Mouse (Mus musculus) small intestine, adult 2 months (tissue): ENCODE results near the gene Mettl7a1. TPM values are rescaled to one million over a fixed set of nuclear protein-coding genes. Genes with fewer than 3 reads are reported as not detected.
"Not testable (repeated sequence)": the region's sequence is repeated elsewhere in the genome, so short reads cannot be mapped to it uniquely, and the experiment has no call there.

Experiments used
- H3K27ac ChIP-seq: fragments of 200-500 bp; 2 replicates; pipeline ENCODE4 v1.5.1; 2012; ENCODE audit warnings: low read depth, low read length, control low read depth, inconsistent platforms; ENCODE audit not compliant: insufficient read depth
- H3K27me3 ChIP-seq: fragments of 200-500 bp; 2 replicates; pipeline ENCODE4 v1.6.1; 2012; ENCODE audit warnings: mild to moderate bottlenecking, moderate library complexity, low read length, inconsistent platforms; ENCODE audit not compliant: control insufficient read depth, insufficient read depth
- H3K36me3 ChIP-seq: fragments of 200-500 bp; 2 replicates; pipeline ENCODE4 v1.6.1; 2012; ENCODE audit warnings: mild to moderate bottlenecking, low read length, control low read depth, inconsistent platforms; ENCODE audit not compliant: control insufficient read depth, insufficient read depth
- H3K4me1 ChIP-seq: fragments of 200-500 bp; 2 replicates; pipeline ENCODE4 v1.6.1; 2012; ENCODE audit warnings: low read length, inconsistent platforms, mixed read lengths; ENCODE audit not compliant: control insufficient read depth, insufficient read depth, insufficient read length
- H3K4me3 ChIP-seq: fragments of 200-500 bp; 2 replicates; pipeline ENCODE4 v1.5.1; 2012; ENCODE audit warnings: low read depth, mild to moderate bottlenecking, control low read depth, inconsistent platforms, low read length, moderate library complexity
- CTCF ChIP-seq: fragments of 200-500 bp; IDR thresholded peaks from 2 replicates; pipeline ENCODE4 v1.5.1; 2012; ENCODE audit warnings: low read depth, mild to moderate bottlenecking, control low read depth, inconsistent platforms, low read length, moderate library complexity, mixed read lengths; ENCODE audit not compliant: insufficient replicate concordance, insufficient read length; ENCODE audit errors: extremely low read depth
- POLR2A ChIP-seq: fragments of 200-500 bp; IDR thresholded peaks from 2 replicates; pipeline ENCODE4 v1.6.1; 2012; ENCODE audit warnings: low read depth, mild to moderate bottlenecking, control low read depth, inconsistent platforms, low read length, moderate library complexity
- WGBS: fragments of 180-500 bp; shearing (Covaris S2); methylation state at CpG from one replicate; pipeline ENCODE4 v1.1.7; 2018; 5-methylcytosine and 5-hydroxymethylcytosine counted together
- polyA plus RNA-seq: library from polyadenylated mRNA; depleted of rRNA; stranded (reverse); fragments of >200 nt; gene quantifications from 2 replicates; pipeline ENCODE4 v1.2.3, GENCODE M21; 2012

Gene Mettl7a1
- polyA plus RNA-seq, 1 experiment, result 16.4 TPM

DNA sequence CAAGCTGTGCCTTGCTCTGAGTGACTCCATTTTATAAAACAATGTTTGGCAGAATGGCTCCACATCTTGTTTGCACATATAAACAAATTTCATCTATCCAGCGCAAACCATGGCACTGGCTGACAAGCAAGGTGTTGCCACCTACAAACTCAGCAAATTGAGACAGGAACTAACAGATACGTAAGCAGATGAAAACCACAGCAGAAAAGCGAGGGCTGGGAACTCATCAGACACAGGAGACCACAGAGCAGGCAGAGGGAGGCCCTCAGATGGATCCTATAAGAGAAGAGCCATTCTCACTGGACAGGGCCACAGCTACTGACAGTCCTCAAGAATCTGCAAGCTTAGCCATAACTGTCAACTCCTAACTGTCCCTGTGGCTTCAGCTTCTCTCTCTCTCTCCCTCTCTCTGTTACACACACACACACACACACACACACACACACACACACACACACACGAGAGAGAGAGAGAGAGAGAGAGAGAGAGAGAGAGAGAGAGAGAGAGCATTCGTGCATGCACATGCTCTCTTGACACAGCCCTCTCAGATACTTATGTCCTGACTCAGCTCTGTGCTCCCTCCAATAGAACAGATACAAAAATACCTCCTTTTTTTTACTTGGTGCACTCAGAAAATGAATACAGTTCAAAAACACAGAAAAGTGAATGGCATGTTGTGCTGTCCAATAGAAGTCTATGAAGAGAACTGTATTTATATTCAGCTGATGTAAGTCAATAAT lies 38.2 kb upstream of the Mettl7a1 start:
- H3K27ac ChIP-seq, result no peak overlapping the region
- 74% methylated on average over 4 of the region's 5 CpGs for WGBS
- H3K27me3 ChIP-seq, result no peaks in the 10 kb centered on the region

DNA sequence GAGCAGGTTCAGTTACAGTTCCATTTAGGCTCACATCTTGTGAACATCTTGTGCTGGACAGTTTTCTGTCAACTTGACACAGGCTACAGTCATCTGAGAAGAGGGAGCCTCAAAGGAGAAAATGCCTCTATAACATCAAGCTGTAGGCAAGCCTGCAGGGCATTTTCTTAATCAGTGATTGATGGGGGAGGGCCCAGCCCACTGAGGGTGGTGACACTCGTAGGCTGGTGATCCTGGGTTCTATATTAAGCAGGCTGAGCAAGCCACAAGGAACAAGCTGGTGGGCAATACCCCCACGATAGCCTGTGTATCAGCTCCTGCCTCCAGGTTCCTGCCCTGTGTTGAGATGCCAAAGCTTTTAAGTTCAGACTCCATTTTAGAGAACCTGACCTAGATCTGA lies 35.0 kb upstream of the Mettl7a1 start:
- WGBS, result 92% methylated on average over 2 of the region's 2 CpGs
- TF ChIP-seq CTCF, result no peak
- TF ChIP-seq POLR2A, result no peak

More for the DNA sequence above, 38.2 kb upstream of the Mettl7a1 start:
- Histone ChIP-seq H3K36me3 (peaks cover 7% of the 10 kb centered on the region), H3K4me3 (no peak overlapping the region), H3K4me1 (no peaks in the 10 kb centered on the region)
- TF ChIP-seq CTCF (no peak), POLR2A (no peak)

DNA sequence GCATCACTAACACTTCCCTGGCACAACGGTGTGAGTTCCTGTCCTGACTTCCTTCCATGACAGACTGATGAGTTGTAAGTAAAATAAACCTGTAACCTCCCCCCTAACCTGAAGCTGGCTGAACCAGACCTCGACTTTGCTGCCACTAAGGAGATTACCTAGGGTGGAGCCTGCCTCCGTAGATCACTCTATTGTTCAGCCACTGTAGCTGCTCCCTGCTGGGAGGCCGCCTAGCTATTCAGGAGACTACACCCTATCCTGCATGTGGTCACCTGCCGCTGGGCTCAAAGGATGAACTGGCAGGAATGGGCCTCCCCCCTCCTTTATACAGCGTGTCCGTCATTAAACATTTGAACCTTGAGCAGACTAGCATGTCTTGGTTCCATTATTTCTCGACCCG lies 34.2 kb upstream of the Mettl7a1 start:
- H3K27ac ChIP-seq, result no peak overlapping the region
- WGBS, result 34% methylated on average over 9 of the region's 9 CpGs
- no peaks in the 10 kb centered on the region for H3K27me3 ChIP-seq
- H3K36me3 ChIP-seq, result no peaks in the 10 kb centered on the region
- TF ChIP-seq CTCF (no peak), POLR2A (no peak)
- H3K4me3 ChIP-seq, result no peak overlapping the region
- H3K4me1 ChIP-seq, result no peaks in the 10 kb centered on the region

More for the DNA sequence above, 35.0 kb upstream of the Mettl7a1 start:
- H3K27ac ChIP-seq, result no peak overlapping the region
- no peaks in the 10 kb centered on the region for H3K36me3 ChIP-seq
- no peak overlapping the region for H3K4me3 ChIP-seq
- no peaks in the 10 kb centered on the region for H3K4me1 ChIP-seq
- H3K27me3 ChIP-seq, result no peaks in the 10 kb centered on the region

DNA sequence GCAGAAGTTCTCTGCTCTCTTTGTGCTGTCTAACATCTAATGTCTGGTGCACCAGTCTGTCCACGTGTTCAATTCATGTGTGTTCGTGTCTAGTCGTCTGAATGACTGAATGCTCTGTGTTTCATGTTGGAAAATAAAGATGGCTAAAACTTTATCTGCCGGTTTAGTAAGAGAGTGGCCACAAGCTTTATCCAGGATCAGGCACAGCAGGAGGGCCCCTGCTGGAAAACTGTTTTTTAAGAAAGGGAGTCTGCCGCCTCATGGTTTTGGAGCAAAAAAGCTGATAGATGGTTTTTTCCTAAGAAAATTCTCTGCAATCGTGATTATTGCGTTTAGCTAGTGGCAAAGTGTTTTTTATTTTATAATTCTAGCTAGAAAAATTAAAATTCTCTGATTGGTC lies 33.3 kb upstream of the Mettl7a1 start:
- not testable (repeated sequence) for H3K4me1 ChIP-seq, H3K36me3 ChIP-seq, H3K4me3 ChIP-seq, H3K27ac ChIP-seq, H3K27me3 ChIP-seq
- 71% methylated on average over 7 of the region's 7 CpGs for WGBS

DNA sequence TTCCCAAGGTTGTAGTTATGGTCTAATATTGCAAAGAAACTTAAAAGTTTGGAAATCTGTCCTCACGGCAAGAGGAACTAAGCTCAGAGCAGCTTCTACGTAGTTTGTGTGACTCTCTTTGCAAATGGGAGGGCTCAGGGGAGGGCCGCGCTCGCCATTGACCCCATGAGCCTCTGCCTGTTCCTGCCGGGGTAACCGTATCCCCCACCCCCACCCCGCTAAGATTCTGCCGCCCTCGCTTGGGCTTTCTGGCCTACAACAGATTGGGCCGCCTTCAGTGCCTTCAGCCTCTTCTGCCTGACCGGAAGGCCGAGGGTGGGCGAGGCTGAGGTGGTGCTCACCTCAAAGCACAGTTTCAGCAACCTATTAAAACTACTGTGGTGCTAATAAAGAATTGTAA lies 32.5 kb upstream of the Mettl7a1 start:
- no peak for TF ChIP-seq CTCF
- TF ChIP-seq POLR2A, result no peak
- Histone ChIP-seq H3K4me3 (no peak overlapping the region), H3K27me3 (no peaks in the 10 kb centered on the region), H3K4me1 (no peaks in the 10 kb centered on the region), H3K27ac (no peak overlapping the region), H3K36me3 (no peaks in the 10 kb centered on the region)
- WGBS, result 85% methylated on average over 14 of the region's 14 CpGs

DNA sequence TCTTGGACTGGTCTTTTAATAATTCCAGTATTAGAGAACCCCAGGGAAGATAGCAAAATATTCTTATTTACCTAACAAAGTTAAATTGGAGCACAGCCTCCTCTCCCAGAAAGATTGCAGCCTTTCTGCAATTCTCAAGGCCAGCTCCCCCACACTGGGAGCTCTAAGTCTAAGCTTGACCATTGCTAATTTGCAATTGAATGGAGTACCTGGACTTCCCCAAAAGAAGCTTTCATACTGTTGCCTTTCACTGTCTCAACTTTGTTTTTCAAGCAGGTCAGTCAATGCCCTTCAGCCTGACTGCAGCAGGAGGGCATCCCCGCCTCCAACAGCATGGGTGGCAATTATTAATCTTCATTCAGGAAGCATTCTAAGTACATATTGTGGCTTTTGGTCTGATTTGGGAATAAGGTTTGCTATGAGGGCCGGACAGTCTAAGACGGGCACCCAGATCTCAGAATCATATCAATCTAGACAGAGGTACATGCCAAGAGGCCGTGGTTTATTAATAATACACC lies 30.1 kb upstream of the Mettl7a1 start:
- 89% methylated on average over 4 of the region's 4 CpGs for WGBS
- not testable (repeated sequence) for H3K36me3 ChIP-seq, H3K27ac ChIP-seq

DNA sequence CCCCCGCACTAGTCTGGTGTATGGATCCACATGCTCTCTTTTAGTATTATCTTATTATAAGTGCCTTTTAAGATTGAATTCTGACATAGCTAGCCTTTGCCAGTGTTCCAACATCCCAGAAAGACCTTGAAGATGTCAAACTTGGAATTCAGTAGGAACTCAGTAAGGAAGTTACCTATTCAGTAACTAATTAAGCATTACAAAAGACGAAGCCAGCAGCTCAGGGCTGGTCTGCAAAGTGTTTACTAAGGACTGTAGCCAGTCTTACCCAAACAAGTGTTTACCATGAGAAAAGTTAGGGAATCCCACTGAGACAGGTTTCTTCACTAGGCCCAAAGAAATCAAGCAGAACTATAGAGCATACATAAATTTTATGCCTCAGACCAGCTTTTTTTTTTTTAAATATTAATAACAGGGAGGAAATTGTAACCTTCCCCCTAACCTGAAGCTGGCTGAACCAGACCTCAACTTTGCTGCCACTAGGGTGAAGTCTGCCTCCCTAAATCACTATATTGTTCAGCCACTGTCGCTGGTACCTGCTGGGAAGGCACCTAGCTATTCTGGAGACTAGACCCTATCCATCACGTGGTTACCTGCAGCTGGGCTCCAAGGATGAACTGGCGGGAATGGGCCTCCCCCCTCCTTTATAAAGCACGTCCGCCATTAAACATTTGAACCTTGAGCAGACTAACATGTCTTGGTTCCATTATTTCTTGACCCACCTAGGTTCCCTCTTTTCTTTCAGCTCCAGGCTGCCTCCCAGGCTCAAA lies 29.0 kb upstream of the Mettl7a1 start:
- Histone ChIP-seq H3K4me1 (no peaks in the 10 kb centered on the region), H3K36me3 (no peaks in the 10 kb centered on the region), H3K27ac (no peak overlapping the region), H3K4me3 (no peak overlapping the region), H3K27me3 (no peaks in the 10 kb centered on the region)
- WGBS, result 87% methylated on average over 7 of the region's 7 CpGs
- no peak for TF ChIP-seq CTCF
- TF ChIP-seq POLR2A, result no peak

More for the DNA sequence above, 30.1 kb upstream of the Mettl7a1 start:
- not testable (repeated sequence) for H3K4me3 ChIP-seq, H3K27me3 ChIP-seq, H3K4me1 ChIP-seq

DNA sequence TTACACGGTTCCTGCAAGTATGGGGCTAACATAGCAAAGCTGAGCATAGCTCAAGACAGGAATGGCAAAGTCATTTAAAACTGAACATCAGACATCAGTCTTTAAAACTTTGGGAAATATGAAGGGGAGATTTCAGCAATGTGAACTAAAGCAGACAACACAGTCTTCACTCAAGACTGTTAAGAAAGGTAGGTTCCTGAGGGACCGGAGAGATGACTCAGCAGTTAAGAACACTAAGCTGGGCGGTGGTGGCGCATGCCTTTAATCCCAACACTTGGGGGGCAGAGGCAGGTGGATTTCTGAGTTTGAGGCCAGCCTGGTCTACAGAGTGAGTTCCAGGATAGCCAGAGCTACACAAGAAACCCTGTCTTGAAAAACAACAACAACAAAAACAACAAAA lies 27.5 kb upstream of the Mettl7a1 start:
- H3K4me3 ChIP-seq, result no peak overlapping the region
- H3K36me3 ChIP-seq, result no peaks in the 10 kb centered on the region
- WGBS, result 93% methylated on average over 4 of the region's 4 CpGs
- no peaks in the 10 kb centered on the region for H3K27me3 ChIP-seq
- no peaks in the 10 kb centered on the region for H3K4me1 ChIP-seq
- H3K27ac ChIP-seq, result no peak overlapping the region
- TF ChIP-seq CTCF (no peak), POLR2A (no peak)
